Mouse (Mus musculus) ovary, postnatal 14 days (tissue): Measurements from ENCODE around the gene Stx5a.

ENCODE experiments used
- DNase-seq: peaks from one replicate; pipeline ENCODE4 v3.0.0; 2022; ENCODE audit warnings: low spot score

Stx5a gene

DNA sequence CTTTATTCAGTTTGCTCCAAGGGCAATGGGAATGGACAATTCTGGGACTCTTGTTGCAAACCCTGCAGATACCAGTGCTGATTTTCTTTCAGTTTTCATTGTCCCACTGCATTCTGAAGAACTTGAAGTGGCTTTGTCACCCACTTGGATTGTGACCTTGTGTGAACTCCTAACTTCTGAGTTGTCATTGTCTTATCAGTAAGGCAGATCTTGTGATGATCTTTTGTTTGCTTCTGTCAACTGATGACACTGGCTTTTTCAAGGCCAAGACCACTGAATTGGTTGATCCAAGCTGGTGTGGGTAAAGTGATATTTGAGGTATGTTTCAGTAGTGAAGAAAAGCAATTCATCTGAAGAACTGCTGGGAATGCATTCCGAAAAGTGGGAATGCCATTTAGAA lies 4.2 kb downstream of the Stx5a start:
- no peak for DNase-seq

GRCm38 (mm10) chr19:8747368-8747767 lies 6.2 kb downstream of the Stx5a start:
- no peak for DNase-seq

DNA sequence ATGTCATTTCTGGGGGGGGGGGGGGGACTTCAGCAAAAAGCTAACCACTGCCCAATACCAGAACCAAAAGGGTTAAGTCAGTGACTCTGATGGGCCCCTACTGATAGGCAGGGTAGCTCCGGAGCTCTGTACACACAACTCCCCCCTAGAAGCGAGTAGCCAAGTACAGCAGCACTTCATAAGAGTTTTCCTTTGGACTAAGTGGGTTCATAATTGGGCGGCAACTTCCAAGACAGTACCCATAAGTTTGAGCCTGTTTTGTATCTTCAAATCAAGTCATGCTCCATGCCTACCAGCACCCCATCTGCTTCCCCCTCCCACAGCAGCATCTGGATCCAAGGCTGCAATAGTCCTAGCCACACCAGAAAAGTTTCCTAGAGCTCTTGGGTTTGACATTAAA lies 14.4 kb downstream of the Stx5a start:
- DNase-seq: no peak

GRCm38 (mm10) chr19:8756635-8757387 lies 15.6 kb downstream of the Stx5a start, which contains the start of gene Nxf1:
Gene Nxf1 (plus strand): TSS chr19:8757073.
- peak; percentile 89 for DNase-seq

GRCm38 (mm10) chr19:8757471-8757998 lies 16.3 kb downstream of the Stx5a start:
- DNase-seq: no peak

GRCm38 (mm10) chr19:8758899-8759298 lies 17.7 kb downstream of the Stx5a start:
- no peak for DNase-seq

DNA sequence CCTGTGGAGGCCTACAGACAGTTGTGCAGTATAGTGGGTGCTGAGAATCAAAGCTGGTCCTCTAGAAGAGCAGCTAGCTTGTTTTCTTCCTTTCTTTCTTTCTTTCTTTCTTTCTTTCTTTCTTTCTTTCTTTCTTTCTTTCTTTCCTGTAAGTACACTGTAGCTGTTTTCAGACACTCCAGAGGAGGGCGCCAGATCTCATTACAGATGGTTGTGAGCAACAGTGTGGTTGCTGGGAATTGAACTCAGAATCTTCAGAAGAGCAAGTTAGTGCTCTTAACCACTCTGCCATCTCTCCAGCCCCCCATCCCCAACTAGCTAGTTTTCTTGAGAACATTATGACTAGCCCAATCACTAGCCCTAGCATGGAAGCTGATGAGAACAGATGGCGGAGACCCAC lies 19.5 kb downstream of the Stx5a start:
- no peak for DNase-seq

GRCm38 (mm10) chr19:8763276-8763675 lies 22.1 kb downstream of the Stx5a start:
- DNase-seq: no peak

- DNase-seq: no peak
Measured at GRCm38 (mm10) chr19:8765562-8765961, 24.3 kb downstream of the Stx5a start.

DNA sequence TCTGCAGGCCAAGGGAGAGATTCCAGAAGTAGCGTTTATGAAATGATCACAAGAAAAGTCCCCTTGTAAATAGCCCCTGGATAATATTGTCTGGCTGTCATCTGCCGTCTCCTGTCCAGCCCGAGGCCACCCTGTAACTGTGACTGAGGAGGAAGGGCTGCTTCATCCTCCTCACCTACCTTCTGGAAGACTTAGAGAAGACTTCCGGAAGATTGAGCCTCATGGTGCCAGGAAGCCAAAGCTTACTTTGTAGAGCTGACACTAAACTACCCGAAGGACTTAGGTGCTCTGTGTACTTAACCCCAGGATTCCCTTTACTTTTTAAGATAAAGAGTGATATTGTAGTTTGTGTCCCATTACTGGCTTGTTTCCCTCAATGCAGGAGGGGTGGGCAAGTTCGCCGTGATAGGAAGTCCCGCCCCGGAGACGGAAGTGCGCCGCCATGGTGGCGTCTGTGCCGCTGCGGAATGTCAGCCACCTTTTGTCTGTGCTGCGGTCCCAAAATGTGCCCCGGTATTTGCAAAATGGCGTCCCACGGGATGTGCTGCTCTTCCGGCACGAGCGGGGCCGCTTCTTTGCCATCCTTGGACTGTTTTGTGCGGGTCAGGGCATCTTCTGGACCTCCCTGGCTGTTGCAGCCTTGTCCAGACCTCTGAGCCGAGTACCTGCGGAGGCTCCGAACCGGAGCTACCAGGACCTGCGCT lies 29.5 kb downstream of the Stx5a start, which contains the start of gene Tmem223:
Gene Tmem223, plus strand, starts transcription at position 430 of the 704 bp plus-strand sequence.
- peak; percentile 68 for DNase-seq

- DNase-seq: no peak
Measured at GRCm38 (mm10) chr19:8772996-8773395, 31.8 kb downstream of the Stx5a start.

GRCm38 (mm10) chr19:8773409-8773808 lies 32.2 kb downstream of the Stx5a start:
- no peak for DNase-seq

DNA sequence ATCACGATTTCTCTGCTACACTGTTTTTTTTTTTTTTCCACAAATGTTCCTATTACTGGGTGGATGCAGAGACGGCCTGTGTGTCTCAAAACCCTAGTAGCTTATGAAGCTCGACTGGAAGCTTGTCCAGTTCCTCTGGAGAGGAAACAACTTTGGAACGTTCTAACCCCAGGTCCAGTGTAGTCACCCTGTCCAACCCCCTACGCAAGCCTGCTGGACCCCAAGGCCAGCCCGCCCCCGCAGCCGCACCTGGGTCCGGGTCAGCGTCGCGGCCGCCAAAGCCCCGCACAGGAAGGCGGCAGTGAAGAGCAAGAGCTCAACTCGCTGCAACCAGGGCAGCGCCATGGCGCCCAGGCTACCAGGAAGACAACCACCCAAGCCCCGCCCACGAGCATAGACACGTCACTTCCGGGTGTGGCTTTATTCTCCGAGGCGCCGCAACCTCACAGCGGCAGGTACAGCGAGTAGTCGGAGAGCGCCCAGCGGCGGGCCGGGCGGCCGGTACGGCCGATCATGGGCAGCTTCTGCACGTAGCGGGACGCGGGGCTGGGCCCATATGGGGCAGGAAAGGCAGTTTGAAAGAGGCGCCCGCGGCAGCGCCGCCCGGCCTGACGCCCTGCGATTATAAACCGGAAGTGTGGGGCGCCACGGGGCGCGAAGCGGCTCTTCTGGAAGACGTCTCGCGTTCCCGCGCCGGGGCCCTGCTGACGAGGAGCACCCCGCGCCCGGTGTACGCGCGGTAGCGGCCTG lies 33.0 kb downstream of the Stx5a start, which contains the start of gene Tmem179b:
Gene Tmem179b, minus strand, starts transcription at position 382 of the 750 bp plus-strand sequence.
- DNase-seq: peak; percentile 97

DNA sequence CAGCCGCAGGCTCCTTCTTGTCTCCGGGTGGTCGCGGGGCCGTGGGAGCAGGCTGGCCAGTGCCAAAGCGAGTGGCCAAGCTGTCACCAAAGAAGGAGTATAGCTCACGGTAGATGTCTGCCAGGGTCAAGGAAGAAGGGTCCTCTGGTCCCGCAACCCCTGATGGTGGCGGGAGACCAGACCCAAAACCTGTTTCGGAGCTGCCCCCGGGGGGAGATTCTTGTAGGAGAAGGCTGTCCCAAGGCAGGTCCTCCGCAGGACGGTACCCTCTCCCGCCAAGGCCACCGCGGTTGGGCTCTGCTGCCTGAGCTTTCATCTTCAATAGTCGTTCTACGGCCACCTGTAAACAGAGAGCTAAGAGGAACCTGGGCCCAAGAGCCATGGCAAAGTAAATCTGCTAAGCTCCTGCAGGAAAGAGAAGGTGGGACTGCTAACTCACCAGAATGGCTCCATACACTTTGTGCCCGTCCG lies 33.8 kb downstream of the Stx5a start:
- no peak for DNase-seq

GRCm38 (mm10) chr19:8786008-8786781 lies 45.0 kb downstream of the Stx5a start, which contains the start of gene Taf6l:
Gene Taf6l (minus strand): TSS chr19:8786417.
- peak; percentile 77 for DNase-seq

DNA sequence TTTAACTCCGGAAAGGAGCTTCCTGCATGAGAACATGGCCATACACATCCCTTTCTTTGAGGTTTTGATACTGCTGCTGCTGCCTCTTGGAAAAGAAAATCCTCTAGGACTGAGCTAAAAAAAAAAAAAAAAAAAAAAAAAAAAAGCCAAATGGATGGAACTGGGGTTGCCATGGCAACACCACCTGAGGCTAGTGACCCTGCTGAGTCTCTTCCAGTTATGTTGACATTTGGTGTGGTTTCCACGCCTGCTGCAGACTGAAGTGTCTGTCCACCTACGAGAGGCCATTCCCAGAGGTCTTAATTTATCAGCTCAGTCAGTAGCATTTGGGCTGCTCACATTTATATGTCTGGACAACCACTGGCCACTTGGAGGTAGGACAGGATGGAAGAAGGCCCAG lies 47.3 kb downstream of the Stx5a start:
- no peak for DNase-seq

- DNase-seq: no peak
Measured at GRCm38 (mm10) chr19:8789171-8789570, 48.0 kb downstream of the Stx5a start.

GRCm38 (mm10) chr19:8790171-8790570 lies 49.0 kb downstream of the Stx5a start:
- no peak for DNase-seq

DNA sequence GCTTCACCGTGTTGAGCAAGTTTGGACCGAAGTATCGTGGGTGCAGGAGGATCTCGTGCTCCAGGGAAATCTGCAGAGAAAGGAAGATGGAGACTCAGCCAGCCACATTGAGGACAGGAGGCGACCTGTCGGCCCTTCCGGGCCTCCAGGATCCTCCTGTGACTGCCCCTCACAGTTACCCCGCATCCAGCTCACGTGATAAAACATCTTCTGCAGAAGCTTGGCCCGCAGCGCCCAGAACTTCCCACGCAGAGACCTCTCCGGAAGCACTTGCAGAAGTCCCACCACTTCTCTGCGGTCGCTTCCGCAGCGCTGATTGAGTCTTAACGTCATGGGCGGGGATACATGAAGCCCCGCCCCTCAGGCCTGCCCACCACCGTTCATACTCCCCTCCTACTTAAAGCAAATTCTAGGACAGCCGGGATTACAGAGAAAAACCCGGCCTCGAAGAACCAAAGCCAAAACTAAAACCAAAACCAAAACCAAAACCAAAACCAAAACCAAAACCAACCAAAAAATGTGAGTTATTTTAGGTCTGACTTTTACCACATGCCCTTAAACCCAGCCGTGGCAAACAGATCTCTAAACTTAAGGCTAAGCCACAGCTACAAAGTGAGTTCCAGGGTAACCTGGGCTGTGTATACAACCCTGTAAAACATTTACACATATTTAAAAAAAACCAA lies 57.2 kb downstream of the Stx5a start, which contains the start of gene Polr2g:
Gene Polr2g, minus strand, starts transcription at position 314 of the 683 bp plus-strand sequence.
- DNase-seq: peak; percentile 78

DNA sequence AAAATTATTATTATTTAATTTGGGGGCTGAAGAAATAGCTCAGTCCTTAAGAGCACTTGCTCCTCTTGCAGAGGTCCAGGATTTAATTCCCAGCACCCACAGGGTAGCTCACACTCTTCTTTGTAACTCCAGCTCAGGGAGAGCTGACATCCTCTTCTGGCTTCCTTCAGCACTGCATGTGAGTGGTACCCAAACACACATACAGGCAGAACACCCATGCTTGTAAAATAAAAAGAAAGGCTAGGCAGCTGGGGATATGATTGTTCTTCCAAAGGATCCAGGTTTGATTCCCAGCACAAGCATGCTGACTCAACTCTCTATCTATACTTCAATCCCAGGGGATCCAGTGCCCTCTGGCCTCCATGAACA lies 57.7 kb downstream of the Stx5a start:
- no peak for DNase-seq
